Mouse (Mus musculus) 3134 (cell line): ENCODE data around the gene Gm49353.

Source experiments
- DNase-seq: peaks from one replicate; pipeline ENCODE4 v3.0.0-alpha.2; 2011; ENCODE audit warnings: low spot score; ENCODE audit not compliant: insufficient read length; ENCODE audit errors: extremely low read depth

Gene Gm49353

DNA sequence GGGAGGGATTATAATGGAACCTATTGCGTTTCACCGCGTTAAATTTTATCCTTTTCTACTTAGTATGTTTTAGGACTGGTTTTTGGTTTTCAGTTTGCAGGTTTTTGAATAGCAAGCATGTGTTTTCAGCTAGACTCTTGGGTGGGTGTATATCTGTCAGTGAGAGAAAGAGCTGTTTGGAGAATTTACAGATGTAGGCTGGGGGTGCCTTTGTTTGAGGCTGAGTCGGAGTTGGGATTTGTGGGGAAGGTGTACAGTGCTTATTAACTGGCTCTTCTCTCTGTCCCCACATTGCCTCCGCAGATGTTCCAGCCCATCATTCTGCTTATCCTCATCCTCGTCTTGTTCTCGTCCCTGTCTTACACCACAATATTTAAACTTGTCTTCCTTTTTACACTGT lies at the start of gene Gm49353:
TSS of gene Gm49353 (plus strand) at position 313 of the 400 bp plus-strand sequence.
- no peak for DNase-seq

DNA sequence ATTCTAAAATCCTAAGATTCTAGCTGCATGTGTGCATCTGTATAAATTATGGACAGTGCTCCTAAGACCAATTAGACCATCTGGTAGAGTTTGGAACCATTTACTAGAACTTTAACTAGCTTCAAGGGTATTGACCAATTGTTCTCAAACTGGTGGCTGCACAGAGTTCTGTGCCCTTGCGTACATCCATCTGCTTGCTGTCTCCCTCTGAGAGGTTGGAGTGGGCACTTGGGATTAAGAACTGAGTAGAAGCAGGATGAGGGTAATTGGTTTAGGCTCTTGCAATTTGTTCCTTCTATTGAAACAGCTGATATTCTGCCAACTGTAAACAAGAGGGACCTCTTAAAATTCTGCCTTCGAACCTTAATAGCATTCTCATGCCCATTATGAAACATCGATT lies 43.5 kb upstream of the Gm49353 start:
- DNase-seq = no peak

DNA sequence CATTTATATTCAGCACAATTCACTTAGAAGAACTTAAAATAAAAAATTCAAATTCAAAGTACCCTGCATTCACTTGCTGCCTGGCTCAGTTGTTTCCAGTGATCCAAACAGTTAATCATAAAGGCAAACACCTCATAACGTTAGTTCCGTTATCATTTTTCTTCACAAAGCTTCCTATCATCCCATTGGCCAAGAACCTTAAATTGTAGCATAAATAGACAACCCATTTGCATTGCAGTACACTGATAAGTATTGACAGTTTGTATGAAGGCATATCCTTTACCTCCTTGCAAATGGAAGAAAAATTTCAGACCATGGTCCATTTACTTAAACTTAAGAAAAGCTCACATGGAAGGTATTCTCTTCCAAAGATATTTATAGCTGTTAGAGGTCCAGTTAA lies 37.1 kb upstream of the Gm49353 start:
- DNase-seq = no peak

DNA sequence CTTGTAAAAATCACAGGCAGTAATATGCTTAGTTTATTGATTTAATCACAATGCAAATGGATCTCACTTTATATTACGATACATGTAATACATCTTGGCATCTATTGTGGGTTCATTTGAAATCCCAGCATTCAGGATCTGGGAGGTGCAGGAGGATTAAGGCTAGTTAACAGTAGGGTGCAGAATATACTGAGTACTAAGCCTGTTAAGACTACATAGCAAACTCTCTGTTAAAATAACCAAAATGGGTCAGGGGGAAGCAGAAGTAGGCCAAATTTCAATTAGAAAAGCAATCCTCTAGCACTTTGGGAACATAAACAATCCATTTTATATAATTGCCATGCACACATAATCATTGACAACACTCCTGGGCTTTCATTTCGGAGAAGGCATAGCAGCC lies 25.0 kb upstream of the Gm49353 start:
- no peak for DNase-seq

DNA sequence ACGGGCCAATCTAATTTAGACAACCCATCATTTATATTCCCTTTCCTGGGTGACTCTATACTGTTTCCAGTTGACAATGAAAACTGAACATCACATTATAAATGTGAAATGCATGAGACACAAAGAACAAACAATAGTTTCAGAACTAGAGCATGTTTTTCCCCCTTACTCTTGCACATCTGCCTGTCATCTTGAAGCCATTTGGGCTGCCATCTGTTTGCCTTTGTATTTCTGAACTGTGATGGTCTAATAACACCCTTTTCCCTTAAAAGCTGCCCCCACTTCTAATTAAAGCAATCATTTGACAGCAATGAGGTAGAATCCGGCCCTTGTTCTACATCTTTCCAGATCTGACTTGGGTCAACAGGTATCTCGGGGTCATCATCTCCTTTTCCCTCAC lies 23.1 kb upstream of the Gm49353 start:
- DNase-seq = no peak

DNA sequence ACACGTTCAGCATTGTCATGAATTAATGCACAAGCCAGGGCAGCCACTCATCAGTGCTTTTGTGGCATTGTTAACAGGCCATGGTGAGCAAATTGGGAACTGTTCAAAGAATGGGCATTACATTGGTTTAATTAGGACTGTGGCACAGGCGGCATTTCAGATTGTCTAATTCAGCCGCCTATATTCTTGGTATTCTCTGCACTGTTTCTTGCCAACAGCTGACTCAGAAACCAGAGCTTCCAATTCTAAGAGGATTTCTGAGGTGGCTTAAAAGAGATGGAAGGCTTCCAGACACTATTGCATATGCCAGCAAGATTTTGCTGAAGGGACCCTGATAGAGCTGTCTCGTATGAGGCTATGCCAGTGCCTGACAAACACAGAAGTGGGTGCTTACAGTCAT lies 21.9 kb upstream of the Gm49353 start:
- DNase-seq = no peak

DNA sequence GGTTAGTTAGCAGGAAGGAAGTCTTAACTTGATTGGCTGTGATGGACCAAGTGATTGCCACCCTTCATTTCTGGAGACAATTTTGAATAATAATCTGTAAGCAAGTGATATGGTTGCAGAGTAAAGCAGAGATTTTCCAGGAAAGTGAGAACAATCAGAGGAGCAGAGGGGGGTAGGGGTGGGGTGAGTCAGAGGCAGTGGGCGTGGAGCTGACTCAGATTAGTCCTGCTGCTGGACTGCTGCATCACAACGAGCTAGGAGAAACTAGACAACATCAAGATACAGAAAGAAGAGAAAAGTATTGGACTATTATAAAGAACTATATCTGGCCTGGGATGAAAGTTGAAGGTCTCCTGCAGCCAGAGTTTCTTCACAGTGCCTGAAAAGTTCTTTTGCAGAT lies 20.8 kb upstream of the Gm49353 start:
- DNase-seq = peak; percentile 7

DNA sequence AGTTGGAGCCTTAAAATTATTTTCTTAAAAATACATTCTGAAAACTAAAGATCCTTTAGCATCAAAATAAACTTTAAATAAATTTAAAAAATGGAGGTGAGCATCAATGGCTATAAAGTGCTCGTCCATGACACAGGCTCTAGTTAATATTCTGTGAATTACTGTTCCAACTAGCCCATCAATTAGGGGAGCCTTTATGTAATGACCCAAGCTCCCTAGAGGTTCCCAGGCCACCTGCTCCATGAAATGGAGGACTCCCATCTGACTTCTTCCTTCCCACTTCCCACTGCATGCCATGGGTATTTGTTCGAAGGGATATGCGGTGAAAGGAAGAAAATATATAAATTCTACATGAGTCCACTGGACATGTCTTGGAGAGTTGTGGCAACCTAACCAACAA lies 18.5 kb upstream of the Gm49353 start:
- DNase-seq = no peak

DNA sequence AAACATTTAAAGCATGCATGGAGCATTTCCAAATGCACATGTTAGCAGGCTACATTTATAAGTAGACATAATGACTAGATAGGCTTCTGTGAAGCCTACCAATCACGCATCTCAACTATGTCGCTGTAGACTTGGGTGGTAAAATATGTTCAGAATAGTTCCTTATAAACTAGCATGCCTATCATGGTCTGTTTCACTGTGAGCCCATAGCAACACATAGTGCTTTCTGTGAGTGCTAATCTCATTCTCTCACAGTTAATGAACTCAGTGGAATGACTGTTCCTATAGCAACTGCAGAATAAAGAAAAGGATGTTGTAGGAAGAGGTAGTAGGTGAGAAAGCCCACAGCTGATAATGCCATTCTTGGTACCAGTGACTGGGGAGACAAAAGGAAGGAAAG lies 17.7 kb upstream of the Gm49353 start:
- DNase-seq = no peak

DNA sequence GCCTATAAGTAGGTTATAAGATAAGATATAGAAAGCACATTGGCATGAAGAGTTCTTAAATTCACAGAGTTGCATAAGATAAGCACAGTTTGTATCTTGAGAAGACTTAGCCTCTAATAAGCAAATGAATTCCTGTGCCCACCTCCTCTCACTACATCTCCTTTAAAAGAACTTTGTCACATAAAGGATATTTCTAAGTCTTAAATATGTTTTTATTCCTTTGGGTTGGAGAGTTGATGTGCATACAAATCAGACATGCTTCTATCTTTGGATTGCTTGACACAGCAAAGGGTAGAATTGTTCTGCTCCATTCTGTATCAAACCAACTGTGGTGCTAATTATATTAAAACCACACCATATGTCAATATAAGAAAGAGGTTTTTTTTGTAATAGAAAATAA lies 5.0 kb upstream of the Gm49353 start:
- no peak for DNase-seq

DNA sequence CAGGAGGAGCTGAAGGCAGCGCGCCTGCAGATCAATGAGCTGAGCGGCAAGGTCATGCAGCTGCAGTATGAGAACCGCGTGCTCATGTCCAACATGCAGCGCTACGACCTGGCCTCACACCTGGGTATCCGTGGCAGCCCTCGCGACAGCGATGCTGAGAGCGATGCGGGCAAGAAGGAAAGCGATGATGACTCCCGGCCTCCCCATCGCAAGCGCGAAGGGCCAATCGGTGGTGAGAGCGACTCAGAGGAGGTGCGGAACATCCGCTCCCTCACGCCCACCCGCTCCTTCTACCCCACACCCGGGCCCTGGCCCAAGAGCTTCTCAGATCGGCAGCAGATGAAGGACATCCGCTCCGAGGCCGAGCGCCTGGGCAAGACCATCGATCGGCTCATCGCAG lies 1.9 kb upstream of the Gm49353 start:
- DNase-seq = peak; percentile 5

DNA sequence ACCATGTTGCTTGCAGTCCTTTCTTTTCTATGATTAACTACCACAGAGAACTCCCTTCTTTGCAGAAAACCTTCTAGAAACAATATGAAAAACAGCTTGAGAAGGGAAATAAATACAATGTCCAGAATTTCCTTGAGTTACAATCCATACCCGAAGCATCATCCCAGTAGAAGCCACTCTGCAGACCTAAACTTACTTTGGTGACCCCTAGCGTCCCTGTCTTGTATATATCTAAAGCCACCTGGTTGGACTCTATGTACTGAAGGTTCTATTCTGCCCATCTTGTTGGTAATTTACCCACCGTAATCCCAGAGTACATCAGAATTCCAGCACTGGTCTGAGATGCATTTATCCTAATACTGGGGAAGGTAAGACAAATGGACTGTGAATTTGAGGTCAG lies 1.1 kb downstream of the Gm49353 start:
- DNase-seq = no peak

DNA sequence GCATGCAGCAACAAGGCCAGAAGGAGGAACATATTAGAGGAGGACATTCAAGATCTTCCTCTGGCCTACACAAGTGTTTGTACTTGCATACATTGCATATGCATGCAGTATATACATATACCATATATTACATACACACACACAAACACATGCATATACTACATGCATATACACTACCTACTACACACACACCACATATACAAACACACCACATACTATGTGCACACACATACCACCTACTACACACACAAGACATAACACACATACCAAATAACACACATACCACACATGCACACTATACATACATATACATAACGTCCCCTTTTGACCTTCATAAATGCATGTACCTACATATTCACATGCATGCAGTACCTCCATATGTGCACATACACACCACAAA lies 1.9 kb downstream of the Gm49353 start:
- no peak for DNase-seq

DNA sequence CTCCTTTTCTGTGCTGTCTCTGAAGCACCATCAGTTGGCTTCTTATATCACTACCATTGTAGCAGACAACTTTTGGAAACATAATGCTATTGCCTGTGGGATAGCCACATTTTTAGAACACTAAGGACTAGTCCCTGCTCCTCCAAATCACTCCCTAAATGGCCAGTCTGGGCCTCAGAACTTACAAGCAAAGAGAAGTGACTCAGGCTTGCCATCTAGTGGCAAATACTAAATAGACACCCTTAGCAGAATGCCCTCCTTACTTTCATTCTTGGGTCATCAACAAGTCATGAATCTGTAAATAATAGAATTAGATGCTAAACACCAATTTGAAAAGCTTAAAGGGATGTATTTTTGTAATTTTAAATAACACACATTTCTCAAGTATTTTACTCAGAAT lies 8.0 kb downstream of the Gm49353 start:
- DNase-seq = peak; percentile 22

DNA sequence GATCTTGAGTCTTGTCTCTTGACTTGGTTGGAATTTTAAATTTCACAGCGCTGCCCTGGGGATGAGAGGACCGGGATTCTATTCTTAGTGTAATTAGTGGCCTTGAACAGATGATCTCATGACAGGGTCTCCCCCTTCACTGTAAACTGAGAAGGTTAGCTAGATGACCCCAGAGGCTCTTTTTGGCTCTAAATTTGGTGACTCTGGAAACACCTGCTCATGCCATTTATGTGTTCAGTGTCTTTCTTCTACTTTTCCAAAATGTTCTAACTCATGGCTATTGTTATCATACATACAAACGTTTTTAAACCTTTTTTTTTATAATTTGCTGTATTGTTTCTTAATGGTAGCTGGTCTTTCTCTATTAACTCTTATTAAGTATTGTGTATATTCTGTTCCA lies 10.0 kb downstream of the Gm49353 start:
- no peak for DNase-seq

DNA sequence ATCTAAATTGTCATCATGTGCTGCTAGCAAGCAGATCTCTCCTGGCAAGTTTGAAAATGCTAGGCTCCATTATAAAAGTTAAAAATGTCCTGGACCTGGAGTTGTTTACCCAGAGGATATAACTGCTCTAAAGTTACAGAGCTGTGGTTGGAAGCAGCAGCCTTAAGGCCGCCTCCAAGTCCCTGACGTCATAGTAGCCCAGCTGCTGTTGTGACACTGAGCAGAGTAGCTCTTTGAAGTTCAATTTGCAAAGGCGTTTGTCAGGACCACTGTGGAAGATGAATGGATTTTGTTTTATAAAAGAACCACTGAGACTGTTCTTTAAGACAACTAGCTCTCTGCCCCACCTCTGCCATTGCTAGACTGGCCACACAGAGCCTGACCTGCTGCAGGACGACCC lies 12.7 kb downstream of the Gm49353 start, which contains the start of gene 9330159F19Rik:
TSS of gene 9330159F19Rik (plus strand) at position 154 of the 400 bp plus-strand sequence.
- no peak for DNase-seq

DNA sequence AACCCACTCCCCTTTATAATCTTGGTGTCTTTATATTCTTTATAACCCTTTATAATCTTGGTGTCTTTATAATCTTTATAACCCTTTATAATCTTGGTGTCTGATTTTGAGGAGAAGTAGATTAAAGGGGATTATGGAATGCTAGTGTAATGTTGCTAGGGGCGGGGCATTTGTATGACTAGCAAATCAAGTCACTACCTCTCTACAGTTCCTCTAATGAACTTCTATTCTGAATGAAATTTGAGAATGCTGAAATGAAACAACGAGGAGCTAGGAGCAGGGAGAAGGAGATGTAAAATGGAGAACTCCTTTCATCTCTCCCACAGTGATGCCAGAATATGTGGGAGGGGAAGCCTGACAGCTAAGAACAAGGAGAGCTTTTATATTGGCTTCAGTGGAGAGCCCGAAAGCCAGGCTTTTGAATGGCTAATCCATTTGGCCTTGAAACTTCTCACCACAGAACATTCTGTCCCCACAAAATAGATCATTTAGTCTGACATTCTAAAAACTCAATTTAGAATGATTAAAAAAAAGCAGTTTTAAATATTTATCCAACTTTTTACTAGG lies 14.9 kb downstream of the Gm49353 start:
- DNase-seq = no peak

DNA sequence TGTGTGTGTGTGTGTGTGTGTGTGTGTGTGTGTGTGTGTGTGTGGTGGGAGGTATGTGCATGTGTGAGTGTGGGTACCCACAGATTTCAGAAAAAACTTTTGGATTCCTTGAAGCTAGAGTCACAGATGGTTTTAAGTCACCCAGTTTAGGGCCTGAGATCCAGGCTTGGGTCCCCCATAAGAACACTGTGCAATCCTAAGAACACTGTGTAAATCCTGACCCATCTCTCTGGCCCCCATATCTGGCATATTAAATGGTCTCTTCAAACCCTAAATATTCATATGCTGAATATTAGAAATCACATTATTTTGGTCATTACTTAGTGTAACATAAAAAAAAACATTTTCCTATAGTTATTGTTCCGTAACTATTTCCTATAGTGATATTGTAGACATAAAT lies 18.2 kb downstream of the Gm49353 start:
- DNase-seq = no peak

DNA sequence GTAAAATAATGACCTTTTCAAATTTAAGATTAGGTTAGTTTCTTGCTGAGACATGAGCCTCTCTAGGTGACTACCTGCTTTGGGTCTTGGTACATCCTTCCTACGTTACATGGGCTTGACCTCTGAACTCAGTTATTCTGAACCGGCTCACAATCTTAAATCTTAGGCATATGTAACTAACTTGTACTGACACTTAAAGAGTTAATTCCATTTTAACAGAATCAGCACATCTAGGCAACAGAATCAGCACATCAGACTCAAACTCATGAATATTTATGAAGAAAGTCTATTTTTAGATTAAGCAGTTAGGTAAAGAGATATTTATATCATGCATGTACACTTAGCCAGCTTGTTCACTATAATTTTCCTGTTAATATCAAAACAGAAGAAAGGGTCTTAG lies 18.7 kb downstream of the Gm49353 start:
- DNase-seq = no peak

DNA sequence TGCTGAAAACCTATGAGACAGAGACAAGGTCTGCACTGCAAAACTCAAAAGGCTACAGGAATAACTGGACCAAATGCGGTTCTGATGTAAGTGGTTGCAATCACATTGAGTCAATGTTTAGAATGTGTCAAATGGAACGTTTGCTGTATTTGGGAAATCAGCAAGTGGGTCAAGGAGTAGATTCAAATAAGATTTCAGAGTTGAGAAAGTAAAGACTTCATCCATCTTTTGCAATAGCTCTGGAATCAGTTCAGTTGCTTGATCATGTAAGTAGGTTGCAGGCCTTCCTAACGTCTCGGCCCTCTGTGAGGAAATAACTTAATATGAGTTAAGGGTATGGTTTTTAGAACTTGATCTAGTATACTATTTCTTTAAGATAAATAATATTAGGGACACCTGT lies 26.6 kb downstream of the Gm49353 start:
- DNase-seq = no peak

DNA sequence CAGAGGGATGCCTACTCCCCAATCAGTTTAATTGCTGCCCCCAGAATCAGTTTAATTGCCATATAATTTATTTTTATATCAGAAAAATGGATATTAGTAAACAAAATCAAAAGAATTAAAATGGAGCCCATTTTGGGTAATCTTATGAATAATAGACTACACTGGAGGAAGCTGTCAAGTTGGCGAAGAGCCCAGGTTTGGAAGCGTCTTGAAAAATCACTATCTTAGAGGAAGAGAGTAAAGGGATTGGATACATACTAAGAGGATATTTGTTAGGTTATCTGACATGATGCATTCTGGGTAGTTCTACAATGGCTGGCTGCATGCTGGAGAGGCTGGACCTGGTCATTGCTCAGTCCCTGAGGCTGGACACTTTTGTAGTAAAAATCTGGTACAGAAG lies 32.5 kb downstream of the Gm49353 start:
- DNase-seq = no peak
